Mouse (Mus musculus) ovary, postnatal 14 days (tissue): ENCODE measurements around the gene Prss32.
"Not testable (repeated sequence)": the region's sequence is repeated elsewhere in the genome, so short reads cannot be mapped to it uniquely, and the experiment has no call there.

Experiments used
- DNase-seq: peaks from one replicate; pipeline ENCODE4 v3.0.0; 2022; ENCODE audit warnings: low spot score

Gene Prss32

DNA sequence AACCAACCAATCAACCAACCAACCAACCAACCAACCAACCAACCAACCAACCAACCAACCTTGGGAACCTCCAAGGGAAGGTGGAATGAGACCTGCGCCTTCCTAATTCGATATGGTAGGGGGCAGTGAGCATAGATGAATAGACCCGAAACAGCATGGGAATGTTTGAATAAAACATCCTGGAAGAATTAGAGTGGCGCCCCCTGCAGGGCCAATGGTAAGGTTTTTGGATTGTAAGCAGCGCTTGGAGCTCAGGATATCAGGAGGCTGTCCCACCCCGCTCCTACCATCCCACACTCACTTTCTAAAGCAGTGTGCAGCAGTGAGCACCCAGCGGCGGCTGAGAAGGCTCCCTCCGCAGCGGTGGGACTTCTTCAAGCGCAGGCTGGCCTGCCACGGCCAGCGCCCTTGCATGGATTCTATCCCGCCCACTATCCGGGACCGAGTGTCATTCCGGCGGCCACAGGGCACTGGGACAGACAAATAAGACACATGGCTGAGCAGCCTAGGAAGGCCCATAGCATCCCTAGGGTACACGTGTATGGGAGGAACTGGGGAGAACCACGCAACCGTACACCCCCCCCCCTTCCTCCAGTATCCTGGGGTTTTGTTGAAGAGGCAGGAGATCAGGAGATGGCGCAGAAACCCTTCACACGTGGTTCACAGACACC lies 379 bp upstream of the Prss32 start:
- DNase-seq, result no peak

GRCm38 (mm10) chr17:23850028-23850427 lies 6.4 kb downstream of the Prss32 start:
- no peak for DNase-seq

DNA sequence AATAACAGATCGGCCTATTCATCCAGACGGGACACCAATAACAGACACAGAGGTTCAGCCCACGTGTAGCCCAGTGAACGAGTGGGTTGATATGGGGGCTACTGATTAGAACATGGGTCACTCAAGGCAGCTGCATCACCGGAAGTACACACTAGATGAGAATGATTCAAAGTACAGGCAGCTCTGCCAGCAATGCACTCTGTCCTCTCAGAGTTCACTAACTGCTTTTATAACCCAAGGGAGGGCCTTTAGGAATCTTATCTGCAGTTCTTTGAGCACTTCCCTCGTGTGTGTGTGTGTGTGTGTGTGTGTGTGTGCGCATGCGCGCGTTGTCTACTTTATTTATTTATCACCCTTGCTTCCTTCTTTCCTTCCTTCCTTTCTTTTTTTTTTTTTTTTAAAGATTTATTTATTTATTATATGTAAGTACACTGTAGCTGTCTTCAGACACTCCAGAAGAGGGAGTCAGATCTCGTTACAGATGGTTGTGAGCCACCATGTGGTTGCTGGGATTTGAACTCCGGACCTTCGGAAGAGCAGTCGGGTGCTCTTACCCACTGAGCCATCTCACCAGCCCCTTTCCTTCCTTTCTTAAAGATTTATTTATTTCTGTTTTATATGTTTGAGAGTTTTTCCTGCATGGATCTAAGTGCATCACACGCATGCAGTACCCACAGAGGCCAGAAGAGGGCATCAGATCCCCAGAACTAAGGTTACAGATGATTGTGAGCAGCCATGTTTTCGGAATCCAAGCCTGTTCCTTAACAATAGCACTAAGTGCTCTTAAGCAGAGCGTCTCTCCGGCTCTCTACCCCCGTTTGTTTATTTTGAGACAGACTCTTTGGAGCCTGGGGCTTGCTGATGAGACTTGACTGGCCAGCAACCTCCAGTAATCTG lies 7.4 kb downstream of the Prss32 start:
- peak; percentile 68 for DNase-seq

DNA sequence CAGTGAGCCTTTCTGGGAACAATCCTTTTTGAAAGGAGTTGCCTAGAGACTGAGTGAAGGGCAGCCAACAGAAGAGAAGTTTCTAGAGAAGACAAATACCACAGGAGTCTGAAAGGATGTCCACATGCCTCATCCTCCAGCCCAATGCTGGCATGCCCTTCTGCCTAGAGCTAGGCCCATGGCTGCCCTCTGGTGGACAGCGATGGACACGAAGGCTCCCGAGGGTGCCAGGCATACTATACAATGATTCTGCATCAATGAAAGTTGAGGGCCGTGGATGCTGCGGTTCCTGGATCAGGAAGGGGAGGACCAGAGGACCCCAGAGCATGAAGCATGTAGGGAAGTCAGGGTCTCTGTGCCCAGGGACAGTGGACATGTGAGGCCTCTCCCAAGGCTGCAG lies 9.6 kb downstream of the Prss32 start:
- peak; percentile 37 for DNase-seq

- DNase-seq, result no peak
Observed at GRCm38 (mm10) chr17:23854229-23854765, 10.6 kb downstream of the Prss32 start.

- DNase-seq, result no peak
Observed at GRCm38 (mm10) chr17:23857193-23857592, 13.5 kb downstream of the Prss32 start.

GRCm38 (mm10) chr17:23857913-23858312 lies 14.3 kb downstream of the Prss32 start:
- DNase-seq, result no peak

GRCm38 (mm10) chr17:23862926-23863325 lies 19.3 kb downstream of the Prss32 start:
- DNase-seq, result no peak

- DNase-seq, result no peak
Observed at GRCm38 (mm10) chr17:23867756-23868155, 24.1 kb downstream of the Prss32 start, which contains the start of gene Prss21. Prss21 (plus strand) TSS chr17:23868056.

GRCm38 (mm10) chr17:23868513-23868912 lies 24.9 kb downstream of the Prss32 start:
- DNase-seq, result no peak

DNA sequence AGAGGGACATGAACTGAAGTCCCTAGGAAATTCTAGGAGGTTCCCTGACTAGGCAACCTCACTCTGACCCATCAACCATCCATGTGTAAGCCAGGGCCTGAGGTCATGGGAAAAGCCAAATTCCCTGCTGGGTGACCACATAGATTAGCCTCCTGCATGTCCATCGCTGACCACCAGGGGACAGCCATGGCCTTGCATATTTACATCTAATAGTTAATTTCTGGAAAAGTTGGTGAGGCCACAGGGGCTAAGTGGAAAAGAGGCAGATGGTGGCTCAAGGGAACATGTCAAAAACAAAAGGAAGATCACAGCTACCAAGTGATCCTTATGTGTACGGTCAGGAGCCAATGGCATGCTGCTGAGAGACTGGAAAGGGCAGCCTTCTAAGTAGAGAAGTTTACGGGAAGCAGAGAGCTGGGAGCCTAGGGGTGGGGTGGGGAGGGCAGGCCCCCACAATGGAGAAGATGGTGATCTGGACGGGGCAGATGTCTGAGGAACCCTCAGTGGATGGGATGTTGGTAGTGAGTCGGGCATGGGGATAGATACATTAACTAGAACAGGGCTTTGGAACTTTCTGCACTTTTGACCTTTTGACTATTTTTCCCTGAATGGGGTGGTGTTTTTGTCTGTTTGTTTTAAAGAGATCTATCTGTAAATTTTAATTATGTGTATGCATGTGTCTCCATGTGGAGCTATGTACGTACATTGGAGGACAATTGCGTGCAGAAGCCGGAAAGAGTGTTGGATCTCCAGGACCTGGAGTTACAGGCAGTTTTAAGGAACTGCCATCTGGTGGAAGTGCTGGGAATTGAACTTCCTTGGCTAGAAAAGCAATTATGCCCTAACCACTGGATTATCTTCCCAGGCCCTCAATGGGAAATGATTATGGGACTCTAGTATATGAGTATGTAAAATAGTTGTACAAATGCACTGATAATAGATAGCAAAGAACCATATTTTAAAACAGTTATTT lies 30.5 kb downstream of the Prss32 start:
- DNase-seq, result peak; percentile 38

GRCm38 (mm10) chr17:23876741-23877140 lies 33.1 kb downstream of the Prss32 start:
- no peak for DNase-seq

- DNase-seq, result no peak
Observed at GRCm38 (mm10) chr17:23877166-23877565, 33.5 kb downstream of the Prss32 start.

- not testable (repeated sequence) for DNase-seq
Observed at GRCm38 (mm10) chr17:23880576-23880975, 36.9 kb downstream of the Prss32 start, which contains the start of the genes Dcpp1 and Dcpp2. Dcpp1 (plus strand) TSS chr17:23880876. Dcpp2 (plus strand) TSS chr17:23880880.
